Mouse (Mus musculus) testis, adult 2 months (tissue): ENCODE measurements around the gene Tstd3. TPM values are rescaled to one million over a fixed set of nuclear protein-coding genes. Genes with fewer than 3 reads are reported as not detected.
A peak's percentile ranks its signal among the peaks of the same experiment; 100 is the strongest.

Source experiments
- H3K27ac ChIP-seq: fragments of 200-500 bp; 2 replicates; pipeline ENCODE4 v1.5.1; 2012; ENCODE audit warnings: low read depth, low read length; ENCODE audit not compliant: control insufficient read depth, insufficient read depth
- H3K27me3 ChIP-seq: fragments of 200-500 bp; 2 replicates; pipeline ENCODE4 v1.6.1; 2012; ENCODE audit warnings: mild to moderate bottlenecking, low read length, moderate library complexity; ENCODE audit not compliant: control insufficient read depth, insufficient read depth
- H3K36me3 ChIP-seq: fragments of 200-500 bp; 2 replicates; pipeline ENCODE4 v1.6.1; 2012; ENCODE audit warnings: mild to moderate bottlenecking, low read length; ENCODE audit not compliant: control insufficient read depth, insufficient read depth
- H3K4me1 ChIP-seq: fragments of 200-500 bp; 2 replicates; pipeline ENCODE4 v1.6.1; 2012; ENCODE audit warnings: low read length; ENCODE audit not compliant: control insufficient read depth, insufficient read depth
- H3K4me3 ChIP-seq: fragments of 200-500 bp; 2 replicates; pipeline ENCODE4 v1.5.1; 2012; ENCODE audit warnings: low read depth, mild to moderate bottlenecking, low read length, moderate library complexity, mixed read lengths; ENCODE audit not compliant: control insufficient read depth
- CTCF ChIP-seq: fragments of 200-500 bp; IDR thresholded peaks from 2 replicates; pipeline ENCODE4 v1.5.1; 2012; ENCODE audit warnings: low read depth, mild to moderate bottlenecking, inconsistent platforms, low read length, moderate library complexity; ENCODE audit not compliant: control insufficient read depth, insufficient read depth, insufficient replicate concordance
- POLR2A ChIP-seq: fragments of 200-500 bp; IDR thresholded peaks from 2 replicates; pipeline ENCODE4 v1.6.1; 2012; ENCODE audit warnings: low read depth, mild to moderate bottlenecking, inconsistent platforms, low read length, moderate library complexity; ENCODE audit not compliant: control insufficient read depth
- polyA plus RNA-seq: library from polyadenylated mRNA; depleted of rRNA; stranded (reverse); fragments of >200 nt; gene quantifications from 2 replicates; pipeline ENCODE4 v1.2.3, GENCODE M21; 2012

The Tstd3 gene
- polyA plus RNA-seq, 1 experiment: 2.8 TPM

GRCm38 (mm10) chr4:21793631-21794030, 26.6 kb upstream of the Tstd3 start:
- no peaks in the 10 kb centered on the region for H3K36me3 ChIP-seq
- no peak overlapping the region for H3K4me3 ChIP-seq
- H3K4me1 ChIP-seq: no peaks in the 10 kb centered on the region
- no peak overlapping the region for H3K27ac ChIP-seq
- H3K27me3 ChIP-seq: no peaks in the 10 kb centered on the region
- TF ChIP-seq CTCF (no peak), POLR2A (no peak)

GRCm38 (mm10) chr4:21789836-21790235, 22.8 kb upstream of the Tstd3 start:
- no peaks in the 10 kb centered on the region for H3K27me3 ChIP-seq
- H3K4me1 ChIP-seq: no peaks in the 10 kb centered on the region
- no peak overlapping the region for H3K4me3 ChIP-seq
- no peaks in the 10 kb centered on the region for H3K36me3 ChIP-seq
- TF ChIP-seq CTCF: no peak
- TF ChIP-seq POLR2A: no peak
- H3K27ac ChIP-seq: no peak overlapping the region

- Histone ChIP-seq H3K4me3 (no peak overlapping the region), H3K4me1 (no peaks in the 10 kb centered on the region), H3K27ac (no peak overlapping the region), H3K27me3 (no peaks in the 10 kb centered on the region), H3K36me3 (no peaks in the 10 kb centered on the region)
- TF ChIP-seq CTCF: no peak
- no peak for TF ChIP-seq POLR2A
These were observed 21.9 kb upstream of the Tstd3 start for GRCm38 (mm10) chr4:21788903-21789302.

- peaks cover 2% of the 10 kb centered on the region for H3K4me1 ChIP-seq
- H3K27ac ChIP-seq: no peak overlapping the region
- H3K27me3 ChIP-seq: no peaks in the 10 kb centered on the region
- no peak overlapping the region for H3K4me3 ChIP-seq
- H3K36me3 ChIP-seq: no peaks in the 10 kb centered on the region; the same call in 1 of the 2 replicates
- TF ChIP-seq CTCF (no peak), POLR2A (no peak)
These were observed 19.3 kb upstream of the Tstd3 start for GRCm38 (mm10) chr4:21786268-21786667.

GRCm38 (mm10) chr4:21780816-21781726, 14.1 kb upstream of the Tstd3 start:
- H3K4me3 ChIP-seq: no peak overlapping the region; the same call in 1 of the 2 replicates
- H3K36me3 ChIP-seq: no peaks in the 10 kb centered on the region; the same call in 1 of the 2 replicates
- peaks cover 2% of the 10 kb centered on the region for H3K4me1 ChIP-seq
- H3K27me3 ChIP-seq: no peaks in the 10 kb centered on the region
- TF ChIP-seq POLR2A (no peak), CTCF (no peak)
- peak overlapping the region; percentile 62; the same call in 1 of the 2 replicates for H3K27ac ChIP-seq

- no peak overlapping the region for H3K27ac ChIP-seq
- TF ChIP-seq POLR2A: no peak
- no peak for TF ChIP-seq CTCF
These were observed 9.9 kb upstream of the Tstd3 start for GRCm38 (mm10) chr4:21776946-21777265.

GRCm38 (mm10) chr4:21776091-21776945, 9.3 kb upstream of the Tstd3 start:
- H3K4me1 ChIP-seq: peaks cover 3% of the 10 kb centered on the region
- H3K27me3 ChIP-seq: no peaks in the 10 kb centered on the region
- H3K36me3 ChIP-seq: no peaks in the 10 kb centered on the region
- H3K27ac ChIP-seq: peak overlapping the region; percentile 68
- peak; percentile 74 for TF ChIP-seq POLR2A
- TF ChIP-seq CTCF: no peak
- peak overlapping the region; percentile 94 for H3K4me3 ChIP-seq

More at GRCm38 (mm10) chr4:21776946-21777265, 9.9 kb upstream of the Tstd3 start:
- Histone ChIP-seq H3K4me1 (peaks cover 4% of the 10 kb centered on the region), H3K4me3 (no peak overlapping the region), H3K27me3 (no peaks in the 10 kb centered on the region), H3K36me3 (no peaks in the 10 kb centered on the region)
